Mouse (Mus musculus) liver, postnatal 0 days (tissue): ENCODE data around the gene Smad3. TPM values are rescaled to one million over a fixed set of nuclear protein-coding genes. Genes with fewer than 3 reads are reported as not detected.

Experiments
- ATAC-seq: fragments of 200-750 bp; cut with Nextera tagmentation; 2 replicates; pipeline ENCODE4 v1.8.0; 2017; ENCODE audit warnings: mild to moderate bottlenecking, moderate library complexity
- DNase-seq: peaks from one replicate; pipeline ENCODE4 v3.0.0-alpha.2; 2016
- H3K27ac ChIP-seq: fragments of 300-500 bp; sonication (generic); 2 replicates; pipeline ENCODE4 v1.5.1; 2014; ENCODE audit warnings: antibody characterized with exemption, moderate library complexity, mild to moderate bottlenecking, low read depth
- H3K27me3 ChIP-seq: fragments of 300-500 bp; sonication (generic); 2 replicates; pipeline ENCODE4 v1.6.1; 2014; ENCODE audit warnings: low read length, control low read depth, mixed read lengths; ENCODE audit not compliant: insufficient read depth
- H3K36me3 ChIP-seq: fragments of 300-500 bp; sonication (generic); replicated peaks from 2 replicates; pipeline ENCODE4 v1.6.1; 2014; ENCODE audit warnings: mild to moderate bottlenecking, control low read depth, low read length, moderate library complexity, mixed read lengths; ENCODE audit not compliant: insufficient read depth
- H3K4me1 ChIP-seq: fragments of 300-500 bp; sonication (generic); 2 replicates; pipeline ENCODE4 v1.6.1; 2014; ENCODE audit warnings: antibody characterized with exemption, mild to moderate bottlenecking, control low read depth; ENCODE audit not compliant: insufficient read depth
- H3K4me2 ChIP-seq: fragments of 300-500 bp; sonication (generic); 2 replicates; pipeline ENCODE4 v1.6.1; 2014; ENCODE audit warnings: low read depth, mild to moderate bottlenecking, low read length, moderate library complexity, mixed read lengths
- H3K4me3 ChIP-seq: fragments of 300-500 bp; sonication (generic); 2 replicates; pipeline ENCODE4 v1.5.1; 2014; ENCODE audit warnings: low read depth, low read length
- H3K9ac ChIP-seq: fragments of 300-500 bp; sonication (generic); replicated peaks from 2 replicates; pipeline ENCODE4 v1.6.1; 2014; ENCODE audit warnings: mild to moderate bottlenecking, moderate library complexity
- H3K9me3 ChIP-seq: fragments of 300-500 bp; sonication (generic); 2 replicates; pipeline ENCODE4 v1.6.1; 2016; ENCODE audit warnings: mild to moderate bottlenecking, control low read depth, low read length, mixed read lengths
- CTCF ChIP-seq: sonication (generic); IDR thresholded peaks from 2 replicates; pipeline ENCODE4 v1.5.1; 2016; ENCODE audit warnings: antibody characterized with exemption, low read depth
- EP300 ChIP-seq: IDR thresholded peaks from 2 replicates; pipeline ENCODE4 v1.6.1; 2016; ENCODE audit warnings: antibody characterized with exemption, low read depth, mild to moderate bottlenecking
- WGBS: fragments of 180-500 bp; shearing (Covaris S2); extraction: QIAGEN DNeasy Blood & Tissue Kit; methylation state at CpG from one replicate; pipeline ENCODE4 v1.1.7; 2014; ENCODE audit not compliant: insufficient replicate concordance; 5-methylcytosine and 5-hydroxymethylcytosine counted together
- polyA plus RNA-seq: library from polyadenylated mRNA; unstranded; fragments of >200 nt; fragmentation: Nextera tagmentation; extraction: Ambion mirVana; gene quantifications from 2 replicates; pipeline ENCODE4 v1.2.1, GENCODE M21; 2015

Smad3 gene
- polyA plus RNA-seq, 1 experiment from 2014 or later, result 2.1 TPM

GRCm38 (mm10) chr9:63738086-63738701, 19.6 kb downstream of the Smad3 start:
- peak overlapping the region; percentile 77 for H3K27ac ChIP-seq
- H3K36me3 ChIP-seq, result no peaks in the 10 kb centered on the region
- DNase-seq, result peak; percentile 65
- H3K4me1 ChIP-seq, result peaks cover 65% of the 10 kb centered on the region
- no peak overlapping the region; the same call in 1 of the 2 replicates for H3K4me3 ChIP-seq
- peak overlapping the region; percentile 55 for H3K4me2 ChIP-seq
- H3K9me3 ChIP-seq, result no peaks in the 10 kb centered on the region
- no peak overlapping the region for H3K9ac ChIP-seq
- peak; percentile 52; the same call in 1 of the 2 replicates for ATAC-seq
- WGBS, result 37% methylated on average over 12 of the region's 12 CpGs
- no peaks in the 10 kb centered on the region for H3K27me3 ChIP-seq
- TF ChIP-seq EP300 (no peak), CTCF (no peak)

- H3K27ac ChIP-seq, result peak overlapping the region; percentile 77
- 47% methylated on average over 9 of the region's 9 CpGs for WGBS
Observed at GRCm38 (mm10) chr9:63737426-63737931, 20.3 kb downstream of the Smad3 start.

GRCm38 (mm10) chr9:63734261-63734660, 23.5 kb downstream of the Smad3 start:
- H3K27me3 ChIP-seq, result no peaks in the 10 kb centered on the region
- TF ChIP-seq EP300 (no peak), CTCF (no peak)
- no peak overlapping the region for H3K4me3 ChIP-seq
- H3K4me2 ChIP-seq, result no peak overlapping the region
- no peak overlapping the region for H3K9ac ChIP-seq
- no peak for DNase-seq
- H3K9me3 ChIP-seq, result no peaks in the 10 kb centered on the region
- ATAC-seq, result no peak
- H3K27ac ChIP-seq, result no peak overlapping the region
- no peaks in the 10 kb centered on the region for H3K36me3 ChIP-seq
- peaks cover 46% of the 10 kb centered on the region for H3K4me1 ChIP-seq
- WGBS, result 52% methylated on average over 8 of the region's 8 CpGs

More at GRCm38 (mm10) chr9:63737426-63737931, 20.3 kb downstream of the Smad3 start:
- Histone ChIP-seq H3K27me3 (no peaks in the 10 kb centered on the region), H3K4me3 (no peak overlapping the region; the same call in 1 of the 2 replicates), H3K9me3 (no peaks in the 10 kb centered on the region), H3K36me3 (no peaks in the 10 kb centered on the region), H3K9ac (no peak overlapping the region), H3K4me2 (peak overlapping the region; percentile 55), H3K4me1 (peaks cover 58% of the 10 kb centered on the region)
- ATAC-seq (peak; percentile 38; the same call in 1 of the 2 replicates), DNase-seq (peak; percentile 64)
- TF ChIP-seq EP300, result no peak
- TF ChIP-seq CTCF, result no peak

GRCm38 (mm10) chr9:63732700-63733099, 25.1 kb downstream of the Smad3 start:
- no peak overlapping the region for H3K4me3 ChIP-seq
- H3K9me3 ChIP-seq, result no peaks in the 10 kb centered on the region
- WGBS, result 73% methylated on average over 7 of the region's 7 CpGs
- H3K27me3 ChIP-seq, result no peaks in the 10 kb centered on the region
- DNase-seq (no peak), ATAC-seq (no peak)
- no peak overlapping the region for H3K9ac ChIP-seq
- 0 out of 2 replicates have a peak overlapping the region, but pooled peaks have one; percentile 24 for H3K27ac ChIP-seq
- peaks cover 43% of the 10 kb centered on the region for H3K4me1 ChIP-seq
- H3K36me3 ChIP-seq, result no peaks in the 10 kb centered on the region
- TF ChIP-seq EP300, result no peak
- TF ChIP-seq CTCF, result no peak
- no peak overlapping the region for H3K4me2 ChIP-seq

GRCm38 (mm10) chr9:63731114-63731828, 26.5 kb downstream of the Smad3 start:
- peak; percentile 58 for DNase-seq
- H3K27me3 ChIP-seq, result no peaks in the 10 kb centered on the region
- H3K27ac ChIP-seq, result peak overlapping the region; percentile 48; the same call in 1 of the 2 replicates
- WGBS, result 63% methylated on average over 9 of the region's 9 CpGs
- H3K9ac ChIP-seq, result no peak overlapping the region
- no peaks in the 10 kb centered on the region for H3K9me3 ChIP-seq
- no peak overlapping the region for H3K4me2 ChIP-seq
- peak; percentile 53; the same call in 1 of the 2 replicates for ATAC-seq
- no peak overlapping the region for H3K4me3 ChIP-seq
- TF ChIP-seq CTCF (no peak), EP300 (no peak)
- H3K4me1 ChIP-seq, result peaks cover 46% of the 10 kb centered on the region
- no peaks in the 10 kb centered on the region for H3K36me3 ChIP-seq

- DNase-seq (no peak), ATAC-seq (no peak)
- TF ChIP-seq EP300, result no peak
- TF ChIP-seq CTCF, result no peak
- Histone ChIP-seq H3K27me3 (no peaks in the 10 kb centered on the region), H3K9ac (no peak overlapping the region), H3K27ac (no peak overlapping the region), H3K4me3 (no peak overlapping the region), H3K9me3 (no peaks in the 10 kb centered on the region), H3K36me3 (no peaks in the 10 kb centered on the region), H3K4me1 (peaks cover 43% of the 10 kb centered on the region), H3K4me2 (no peak overlapping the region)
- 82% methylated on average over 10 of the region's 10 CpGs for WGBS
Observed at GRCm38 (mm10) chr9:63728969-63729368, 28.8 kb downstream of the Smad3 start.
